Mouse (Mus musculus) embryonic fibroblast, embryonic 13.5 days (primary cell): ENCODE data around the gene Polr2j.

Source experiments
- CTCF ChIP-seq: IDR thresholded peaks from 2 replicates; pipeline ENCODE4 v1.5.1; 2011; ENCODE audit warnings: mild to moderate bottlenecking, control low read depth, low read length, moderate library complexity, borderline replicate concordance; ENCODE audit not compliant: insufficient read depth
- POLR2A ChIP-seq: IDR thresholded peaks from 2 replicates; pipeline ENCODE4 v1.6.1; 2011; ENCODE audit warnings: low read depth, mild to moderate bottlenecking, control low read depth, low read length, moderate library complexity

- TF ChIP-seq POLR2A (no peak), CTCF (no peak)
These were observed 23.0 kb downstream of the Polr2j start for GRCm38 (mm10) chr5:136139393-136139792.
